Mouse (Mus musculus) kidney, adult 2 months (tissue): Measurements from ENCODE around the gene H1foo.

Experiments used
- CTCF ChIP-seq: fragments of 200-500 bp; conservative IDR thresholded peaks from 2 replicates; pipeline ENCODE4 v1.5.1; 2011; ENCODE audit warnings: low read depth, mild to moderate bottlenecking, control low read depth, low read length, moderate library complexity, mixed read lengths; ENCODE audit not compliant: insufficient read depth, insufficient read length
- POLR2A ChIP-seq: fragments of 200-500 bp; IDR thresholded peaks from one replicate; pipeline ENCODE4 v1.6.1; 2011; ENCODE audit warnings: low read depth, low read length, control low read depth

GRCm38 (mm10) chr6:115897117-115897516 lies 47.6 kb upstream of the H1foo start:
- no peak for TF ChIP-seq CTCF
- no peak for TF ChIP-seq POLR2A
